Mouse (Mus musculus) stomach, embryonic 15.5 days (tissue): Measurements from ENCODE around the gene Cisd3. TPM values are rescaled to one million over a fixed set of nuclear protein-coding genes. Genes with fewer than 3 reads are reported as not detected.
A peak's percentile ranks its signal among the peaks of the same experiment; 100 is the strongest.

ENCODE experiments used
- ATAC-seq: fragments of 200-750 bp; cut with Nextera tagmentation; 2 replicates; pipeline ENCODE4 v1.8.0; 2017; ENCODE audit warnings: low read depth, moderate number of reproducible peaks, moderate TSS enrichment; ENCODE audit not compliant: insufficient read depth, low FRiP score
- H3K27ac ChIP-seq: fragments of 300-500 bp; sonication (generic); 2 replicates; pipeline ENCODE4 v1.5.1; 2015; ENCODE audit warnings: mild to moderate bottlenecking, inconsistent platforms
- H3K27me3 ChIP-seq: fragments of 300-500 bp; sonication (generic); replicated peaks from 2 replicates; pipeline ENCODE4 v1.6.1; 2015; ENCODE audit warnings: inconsistent platforms
- H3K36me3 ChIP-seq: fragments of 300-500 bp; sonication (generic); 2 replicates; pipeline ENCODE4 v1.6.1; 2015; ENCODE audit warnings: inconsistent platforms
- H3K4me1 ChIP-seq: fragments of 300-500 bp; sonication (generic); 2 replicates; pipeline ENCODE4 v1.6.1; 2015; ENCODE audit warnings: inconsistent platforms
- H3K4me2 ChIP-seq: fragments of 300-500 bp; sonication (generic); 2 replicates; pipeline ENCODE4 v1.6.1; 2015; ENCODE audit warnings: mild to moderate bottlenecking, inconsistent platforms
- H3K4me3 ChIP-seq: fragments of 300-500 bp; sonication (generic); replicated peaks from 2 replicates; pipeline ENCODE4 v1.5.1; 2015; ENCODE audit warnings: inconsistent platforms
- H3K9ac ChIP-seq: fragments of 300-500 bp; sonication (generic); 2 replicates; pipeline ENCODE4 v1.6.1; 2015; ENCODE audit warnings: inconsistent platforms
- H3K9me3 ChIP-seq: fragments of 300-500 bp; sonication (generic); 2 replicates; pipeline ENCODE4 v1.6.1; 2016; ENCODE audit warnings: inconsistent platforms
- WGBS: fragments of 180-500 bp; shearing (Covaris S2); methylation state at CpG from one replicate; pipeline ENCODE4 v1.1.7; 2015; 5-methylcytosine and 5-hydroxymethylcytosine counted together
- polyA plus RNA-seq: library from polyadenylated mRNA; unstranded; fragments of >200 nt; fragmentation: Nextera tagmentation; extraction: Ambion mirVana; gene quantifications from 2 replicates; pipeline ENCODE4 v1.2.1, GENCODE M21; 2015

Cisd3 gene
- polyA plus RNA-seq, 1 experiment from 2014 or later = 37.2 TPM

DNA sequence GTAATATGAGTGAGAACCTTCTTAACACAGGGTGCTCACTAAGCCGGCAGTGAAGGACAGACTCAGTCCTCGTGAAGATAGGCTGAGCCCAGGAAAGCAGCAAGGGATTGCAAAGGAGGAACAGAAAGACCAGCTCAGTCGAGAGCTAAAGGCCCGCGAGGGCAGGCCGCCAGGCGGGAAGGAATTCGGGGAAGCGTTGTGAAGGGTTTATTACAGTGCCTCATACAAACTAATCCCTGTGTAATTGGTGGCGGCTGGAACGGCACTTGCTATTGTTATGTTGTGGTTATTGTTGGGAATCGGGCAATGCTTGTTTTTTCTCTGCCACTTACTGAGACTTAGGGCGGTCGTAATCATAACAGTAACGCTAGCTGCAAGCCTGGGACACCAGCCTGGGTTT is 8.2 kb upstream of the Cisd3 start:
- H3K9me3 ChIP-seq = no peaks in the 10 kb centered on the region
- H3K36me3 ChIP-seq = peaks cover 62% of the 10 kb centered on the region
- no peak overlapping the region for H3K4me3 ChIP-seq
- no peak overlapping the region for H3K9ac ChIP-seq
- WGBS = 70% methylated on average over 15 of the region's 15 CpGs
- H3K27me3 ChIP-seq = no peaks in the 10 kb centered on the region
- no peak for ATAC-seq
- no peaks in the 10 kb centered on the region for H3K4me1 ChIP-seq
- H3K27ac ChIP-seq = no peak overlapping the region
- H3K4me2 ChIP-seq = no peak overlapping the region

DNA sequence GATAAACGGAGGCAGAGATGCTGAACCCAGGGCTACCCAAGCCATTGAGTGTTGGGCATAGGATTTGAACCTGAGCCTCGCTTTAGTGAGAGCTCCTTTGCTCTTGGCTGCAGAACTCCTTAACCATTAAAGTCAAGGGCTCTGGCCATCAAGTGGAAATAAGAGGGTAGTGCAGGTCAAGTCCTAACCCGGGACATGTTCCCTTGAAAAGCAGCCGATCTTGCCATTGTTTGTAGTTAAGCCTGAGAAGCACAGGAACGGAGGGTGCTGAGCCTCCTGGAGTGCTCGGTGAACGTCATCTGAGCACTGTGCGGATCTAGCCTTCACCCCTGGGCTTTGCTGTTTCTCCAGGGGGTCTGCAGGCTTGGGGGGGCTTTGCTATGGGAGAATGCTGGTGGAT is 7.8 kb upstream of the Cisd3 start:
- 70% methylated on average over 8 of the region's 8 CpGs for WGBS
- Histone ChIP-seq H3K4me2 (no peak overlapping the region), H3K4me1 (no peaks in the 10 kb centered on the region), H3K27ac (no peak overlapping the region), H3K9ac (no peak overlapping the region), H3K9me3 (no peaks in the 10 kb centered on the region), H3K27me3 (no peaks in the 10 kb centered on the region), H3K36me3 (peaks cover 60% of the 10 kb centered on the region), H3K4me3 (no peak overlapping the region)
- ATAC-seq = no peak

DNA sequence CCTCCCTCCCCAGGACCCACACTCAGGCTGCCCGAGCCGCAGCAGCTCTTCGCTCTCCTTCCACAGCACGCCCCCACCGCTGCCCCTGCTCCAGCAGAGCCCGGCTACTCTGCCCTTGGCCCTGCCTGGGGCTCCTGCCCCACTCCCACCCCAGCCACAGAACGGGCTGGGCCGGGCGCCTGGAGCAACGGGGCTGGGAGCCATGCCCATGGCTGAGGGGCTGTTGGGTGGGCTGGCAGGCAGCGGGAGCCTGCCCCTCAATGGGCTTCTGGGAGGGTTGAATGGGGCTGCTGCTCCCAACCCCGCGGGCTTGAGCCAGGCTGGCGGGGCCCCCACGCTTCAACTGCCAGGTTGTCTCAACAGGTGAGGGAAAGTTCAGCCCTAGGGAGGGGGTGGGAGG is 7.3 kb upstream of the Cisd3 start:
- H3K9me3 ChIP-seq = no peaks in the 10 kb centered on the region
- H3K36me3 ChIP-seq = peaks cover 56% of the 10 kb centered on the region
- no peak overlapping the region for H3K27ac ChIP-seq
- H3K4me3 ChIP-seq = no peak overlapping the region
- no peak overlapping the region for H3K9ac ChIP-seq
- no peaks in the 10 kb centered on the region for H3K4me1 ChIP-seq
- H3K27me3 ChIP-seq = no peaks in the 10 kb centered on the region
- H3K4me2 ChIP-seq = no peak overlapping the region
- WGBS = 87% methylated on average over 15 of the region's 15 CpGs
- ATAC-seq = no peak

DNA sequence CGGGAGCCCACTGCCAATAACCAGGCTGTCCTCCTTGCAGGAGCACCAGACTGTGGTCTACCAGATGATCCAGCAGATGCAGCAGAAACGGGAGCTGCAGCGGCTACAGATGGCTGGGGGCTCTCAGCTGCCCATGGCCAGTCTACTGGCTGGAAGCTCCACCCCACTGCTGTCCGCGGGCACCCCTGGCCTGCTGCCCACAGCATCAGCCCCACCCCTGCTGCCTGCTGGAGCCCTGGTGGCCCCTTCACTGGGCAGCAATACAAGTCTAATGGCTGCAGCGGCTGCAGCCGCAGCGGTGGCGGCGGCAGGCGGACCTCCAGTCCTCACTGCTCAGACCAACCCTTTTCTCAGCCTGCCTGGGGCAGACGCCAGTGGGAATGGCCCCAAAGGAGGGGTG is 5.2 kb upstream of the Cisd3 start:
- peaks cover 8% of the 10 kb centered on the region; the same call in 1 of the 2 replicates for H3K4me1 ChIP-seq
- H3K9ac ChIP-seq = no peak overlapping the region
- no peaks in the 10 kb centered on the region for H3K9me3 ChIP-seq
- no peaks in the 10 kb centered on the region for H3K27me3 ChIP-seq
- H3K36me3 ChIP-seq = peaks cover 41% of the 10 kb centered on the region
- H3K27ac ChIP-seq = no peak overlapping the region
- no peak overlapping the region for H3K4me3 ChIP-seq
- no peak for ATAC-seq
- H3K4me2 ChIP-seq = no peak overlapping the region
- WGBS = 74% methylated on average over 12 of the region's 12 CpGs

DNA sequence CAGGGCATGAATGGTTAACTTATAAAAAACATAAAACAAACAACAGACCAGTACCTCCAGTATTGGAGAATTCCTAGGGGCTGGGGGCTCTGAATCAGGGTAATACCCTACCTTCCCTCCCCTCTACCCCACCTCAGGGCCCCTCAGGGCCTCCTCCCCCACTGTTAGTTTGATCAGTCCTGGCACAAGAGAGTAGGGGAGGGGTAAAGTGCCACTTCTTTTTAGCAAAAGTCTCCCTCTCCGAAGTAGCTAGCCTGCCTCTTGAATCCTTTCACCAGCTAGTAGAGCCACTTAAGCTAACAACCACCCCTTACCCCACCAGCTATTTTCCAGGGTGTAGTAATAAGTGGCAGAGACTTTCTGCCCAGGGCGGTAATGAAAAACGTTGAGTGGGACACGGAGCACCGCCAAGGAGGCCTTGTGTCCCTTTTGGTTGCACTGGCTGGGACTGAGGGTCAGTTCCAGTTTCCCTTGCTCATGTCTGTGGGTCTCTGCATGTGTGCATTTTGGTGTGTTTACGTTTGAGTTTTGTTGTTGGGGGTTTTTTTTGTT is 3.0 kb upstream of the Cisd3 start:
- no peak for ATAC-seq
- no peak overlapping the region for H3K27ac ChIP-seq

DNA sequence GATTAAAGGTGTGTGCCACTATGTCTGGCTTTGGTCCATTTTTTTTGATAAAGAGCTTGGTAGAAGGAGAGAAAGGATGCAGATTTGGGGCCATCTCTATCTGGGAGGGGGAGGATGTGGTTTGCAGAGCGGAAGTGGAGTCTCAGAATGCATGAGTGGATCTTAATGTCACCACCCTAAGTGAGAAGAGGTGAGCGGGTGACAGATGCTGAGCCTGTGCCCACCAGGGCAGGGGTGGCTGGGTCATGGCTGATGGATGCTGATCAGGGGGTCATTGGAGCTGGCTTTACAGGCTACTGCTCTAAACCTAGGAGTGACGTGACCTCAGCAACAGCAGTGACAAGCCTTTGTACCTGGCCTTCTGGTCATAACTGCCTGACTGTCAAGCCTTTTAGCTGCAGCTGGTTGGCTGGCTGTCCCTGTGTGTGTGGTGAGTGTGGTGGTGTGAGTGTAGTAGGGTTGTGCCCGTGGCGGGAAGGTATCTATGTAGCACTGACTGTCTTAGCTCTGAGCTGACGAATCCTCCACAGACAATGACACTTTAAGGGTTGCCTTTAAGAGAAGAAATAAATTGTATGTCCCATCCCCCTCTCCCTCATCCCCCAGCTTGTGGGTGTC is 1.5 kb upstream of the Cisd3 start:
- H3K4me3 ChIP-seq = no peak overlapping the region
- no peak overlapping the region for H3K4me2 ChIP-seq
- peaks cover 22% of the 10 kb centered on the region for H3K36me3 ChIP-seq
- peaks cover 23% of the 10 kb centered on the region; the same call in 1 of the 2 replicates for H3K4me1 ChIP-seq
- no peaks in the 10 kb centered on the region for H3K9me3 ChIP-seq
- no peak overlapping the region for H3K27ac ChIP-seq
- 84% methylated on average over 6 of the region's 6 CpGs for WGBS
- no peak overlapping the region for H3K9ac ChIP-seq
- no peak for ATAC-seq
- no peaks in the 10 kb centered on the region for H3K27me3 ChIP-seq

More for the DNA sequence above, 3.0 kb upstream of the Cisd3 start:
- peaks cover 28% of the 10 kb centered on the region for H3K36me3 ChIP-seq
- no peak overlapping the region for H3K4me2 ChIP-seq
- H3K9me3 ChIP-seq = no peaks in the 10 kb centered on the region
- H3K9ac ChIP-seq = no peak overlapping the region
- no peak overlapping the region for H3K4me3 ChIP-seq
- no peaks in the 10 kb centered on the region for H3K27me3 ChIP-seq
- H3K4me1 ChIP-seq = peaks cover 23% of the 10 kb centered on the region; the same call in 1 of the 2 replicates
- WGBS = 71% methylated on average over 6 of the region's 6 CpGs

DNA sequence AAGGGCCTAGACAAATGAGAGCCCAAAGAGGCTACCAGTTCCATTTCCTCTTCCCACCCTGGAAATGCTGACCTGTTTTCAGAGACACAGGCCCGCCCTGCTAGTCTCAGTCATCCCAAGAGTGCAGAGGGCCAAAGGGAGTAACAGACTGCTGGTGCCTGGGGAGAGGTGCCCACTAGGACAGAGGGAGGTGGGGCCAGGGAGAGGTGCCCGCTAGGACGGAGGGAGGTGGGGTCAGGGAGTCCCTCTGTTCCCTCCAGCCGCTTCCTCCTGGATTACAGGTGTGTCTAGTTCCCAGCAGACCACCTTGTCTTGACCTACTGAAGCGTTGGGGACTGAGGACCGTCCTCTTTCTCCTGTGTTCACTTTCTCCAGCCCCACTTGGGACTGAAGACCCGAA is 860 bp upstream of the Cisd3 start:
- H3K4me1 ChIP-seq = peaks cover 23% of the 10 kb centered on the region; the same call in 1 of the 2 replicates

DNA sequence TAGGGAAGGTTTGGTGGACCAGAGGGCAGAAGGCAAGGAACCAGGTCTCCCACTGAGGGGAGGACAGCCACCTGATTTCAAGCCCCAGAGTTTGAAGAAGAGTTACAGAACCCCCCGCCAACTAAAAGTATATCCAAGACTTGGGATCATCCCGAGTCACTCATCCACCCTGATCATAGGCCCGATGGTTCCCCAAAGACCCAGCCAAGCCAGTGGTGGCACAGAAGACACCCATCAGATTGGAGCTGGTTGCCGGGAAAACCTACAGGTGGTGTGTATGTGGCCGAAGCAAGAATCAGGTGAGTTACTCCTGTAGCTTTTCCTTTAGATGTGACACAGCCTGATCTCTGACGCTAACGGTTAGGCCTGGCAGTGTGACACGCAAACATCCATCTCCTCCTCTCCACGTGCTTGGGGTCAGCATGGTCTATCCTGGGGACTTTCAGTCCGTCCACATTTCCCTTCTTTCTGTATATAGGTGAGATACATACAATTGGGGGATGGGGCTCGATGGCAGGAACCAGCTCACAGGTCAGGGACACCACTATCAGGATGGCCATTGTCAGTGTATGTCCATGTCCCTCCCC is 789 bp downstream of the Cisd3 start:
- Histone ChIP-seq H3K9ac (0 out of 2 replicates have a peak overlapping the region, but pooled peaks have one; percentile 25), H3K27ac (no peak overlapping the region), H3K36me3 (peaks cover 23% of the 10 kb centered on the region), H3K4me3 (peak overlapping the region; percentile 40), H3K27me3 (no peaks in the 10 kb centered on the region), H3K9me3 (no peaks in the 10 kb centered on the region), H3K4me1 (peaks cover 23% of the 10 kb centered on the region; the same call in 1 of the 2 replicates), H3K4me2 (peak overlapping the region; percentile 62)
- 60% methylated on average over 11 of the region's 11 CpGs for WGBS
- no peak for ATAC-seq

More for the DNA sequence above, 860 bp upstream of the Cisd3 start:
- peaks cover 20% of the 10 kb centered on the region; the same call in 1 of the 2 replicates for H3K36me3 ChIP-seq
- H3K27ac ChIP-seq = 0 out of 2 replicates have a peak overlapping the region, but pooled peaks have one; percentile 18
- H3K27me3 ChIP-seq = no peaks in the 10 kb centered on the region
- ATAC-seq = no peak
- H3K9ac ChIP-seq = no peak overlapping the region
- H3K9me3 ChIP-seq = no peaks in the 10 kb centered on the region
- WGBS = 31% methylated on average over 7 of the region's 7 CpGs
- H3K4me3 ChIP-seq = no peak overlapping the region
- H3K4me2 ChIP-seq = no peak overlapping the region

DNA sequence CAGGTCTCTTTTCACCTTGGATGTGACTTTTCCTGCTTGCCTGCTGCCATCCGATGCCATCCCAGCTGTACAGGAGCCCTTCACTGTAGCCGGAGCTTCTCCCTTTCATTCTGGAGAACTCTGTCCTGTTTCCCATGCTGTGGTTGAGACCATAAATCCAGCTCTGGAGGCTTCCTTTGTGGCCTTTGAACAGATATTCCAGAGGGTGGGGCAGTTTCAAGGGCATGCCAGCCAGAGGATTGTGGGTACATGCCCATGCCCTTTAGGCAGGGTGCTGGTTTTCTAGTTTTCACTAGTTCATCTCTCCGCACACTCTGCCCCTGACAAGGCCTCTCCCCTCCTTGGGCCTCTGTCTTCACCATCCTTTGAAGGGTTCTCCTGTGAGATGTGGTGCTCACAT is 1.4 kb downstream of the Cisd3 start:
- Histone ChIP-seq H3K4me3 (no peak overlapping the region), H3K9ac (no peak overlapping the region), H3K9me3 (no peaks in the 10 kb centered on the region), H3K4me1 (peaks cover 23% of the 10 kb centered on the region; the same call in 1 of the 2 replicates), H3K27me3 (no peaks in the 10 kb centered on the region), H3K27ac (no peak overlapping the region), H3K4me2 (no peak overlapping the region), H3K36me3 (peaks cover 27% of the 10 kb centered on the region)
- no peak for ATAC-seq
- WGBS = 89% methylated on average over 3 of the region's 3 CpGs

DNA sequence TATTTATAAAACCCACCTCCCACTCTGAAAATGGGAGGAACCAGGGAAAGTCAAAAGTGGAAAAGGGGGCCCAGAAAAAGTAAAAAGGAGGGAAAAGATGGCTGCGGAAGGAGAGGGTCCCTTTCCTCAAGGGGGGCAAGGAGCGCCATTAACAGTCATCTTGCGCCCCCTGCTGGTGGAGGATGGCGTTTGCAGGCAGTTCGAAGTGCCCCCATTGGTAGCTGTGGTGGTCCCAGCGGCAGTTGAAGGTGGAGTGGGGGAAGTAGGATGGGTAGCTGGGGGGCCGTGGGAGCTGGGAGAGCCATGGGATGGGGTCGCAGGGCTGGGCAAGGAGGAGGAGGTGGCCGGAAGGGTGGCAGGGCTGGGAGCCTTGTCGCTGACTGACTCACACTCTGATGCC is 4.2 kb downstream of the Cisd3 start:
- ATAC-seq = no peak
- 30% methylated on average over 10 of the region's 10 CpGs for WGBS
- H3K27me3 ChIP-seq = no peaks in the 10 kb centered on the region

DNA sequence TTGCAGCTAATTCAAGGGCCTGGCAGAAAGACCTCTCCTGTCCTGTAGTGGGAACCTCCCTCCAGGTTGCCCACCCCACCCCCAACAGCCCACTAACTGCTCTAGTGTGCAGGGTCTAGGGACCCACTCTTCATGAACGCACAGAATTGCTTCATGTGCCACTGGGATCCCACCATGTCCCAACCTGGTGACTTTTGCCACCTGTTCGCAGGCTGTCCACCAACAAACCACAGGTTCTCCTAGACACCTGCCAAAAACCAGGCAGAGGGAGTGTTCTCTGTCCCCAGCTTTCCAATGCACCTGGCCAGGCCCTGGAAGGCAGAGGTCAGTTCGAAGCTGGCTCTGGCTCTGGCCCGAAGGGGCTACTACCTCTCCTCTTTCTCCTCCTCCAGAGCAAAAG is 8.8 kb downstream of the Cisd3 start:
- WGBS = 78% methylated on average over 4 of the region's 4 CpGs
- H3K4me2 ChIP-seq = peak overlapping the region; percentile 24

More for the DNA sequence above, 4.2 kb downstream of the Cisd3 start:
- Histone ChIP-seq H3K9me3 (no peaks in the 10 kb centered on the region), H3K36me3 (peaks cover 29% of the 10 kb centered on the region), H3K27ac (no peak overlapping the region), H3K4me1 (peaks cover 29% of the 10 kb centered on the region), H3K4me3 (no peak overlapping the region), H3K4me2 (no peak overlapping the region), H3K9ac (no peak overlapping the region)

More for the DNA sequence above, 8.8 kb downstream of the Cisd3 start:
- Histone ChIP-seq H3K9ac (no peak overlapping the region), H3K4me1 (peaks cover 40% of the 10 kb centered on the region), H3K36me3 (peaks cover 25% of the 10 kb centered on the region), H3K4me3 (no peak overlapping the region), H3K27me3 (no peaks in the 10 kb centered on the region), H3K9me3 (no peaks in the 10 kb centered on the region), H3K27ac (peak overlapping the region; percentile 76; the same call in 1 of the 2 replicates)
- no peak for ATAC-seq
